Mouse (Mus musculus) spleen, adult 2 months (tissue): ENCODE measurements around the gene Lce1b. TPM values are rescaled to one million over a fixed set of nuclear protein-coding genes. Genes with fewer than 3 reads are reported as not detected.
"Not testable (repeated sequence)": the region's sequence is repeated elsewhere in the genome, so short reads cannot be mapped to it uniquely, and the experiment has no call there.

Experiments
- DNase-seq, 2 experiments: peaks; one replicate each; pipeline versions ENCODE4 v3.0.0 to v3.0.0-alpha.2; 2012 to 2021; ENCODE audit warnings: low spot score in 2 of 2, low read depth in 1 of 2
- H3K27ac ChIP-seq: fragments of 200-500 bp; 2 replicates; pipeline ENCODE4 v1.5.1; 2012; ENCODE audit warnings: low read length, inconsistent platforms; ENCODE audit not compliant: insufficient read depth
- H3K27me3 ChIP-seq: fragments of 200-500 bp; 2 replicates; pipeline ENCODE4 v1.6.1; 2012; ENCODE audit warnings: mild to moderate bottlenecking, moderate library complexity, low read length, inconsistent platforms; ENCODE audit not compliant: control insufficient read depth, insufficient read depth
- H3K36me3 ChIP-seq: fragments of 200-500 bp; 2 replicates; pipeline ENCODE4 v1.6.1; 2012; ENCODE audit warnings: mild to moderate bottlenecking, low read length, inconsistent platforms; ENCODE audit not compliant: control insufficient read depth, insufficient read depth
- H3K4me1 ChIP-seq: fragments of 200-500 bp; 2 replicates; pipeline ENCODE4 v1.6.1; 2011; ENCODE audit warnings: inconsistent platforms; ENCODE audit not compliant: control insufficient read depth, insufficient read depth, insufficient read length
- H3K4me3 ChIP-seq: fragments of 200-500 bp; 2 replicates; pipeline ENCODE4 v1.5.1; 2011; ENCODE audit warnings: mild to moderate bottlenecking, inconsistent platforms; ENCODE audit not compliant: insufficient read depth, insufficient read length; ENCODE audit errors: extremely low read depth
- CTCF ChIP-seq: fragments of 200-500 bp; IDR thresholded peaks from 2 replicates; pipeline ENCODE4 v1.5.1; 2011; ENCODE audit warnings: mild to moderate bottlenecking, inconsistent platforms; ENCODE audit not compliant: insufficient read depth, insufficient read length, insufficient replicate concordance; ENCODE audit errors: extremely low read depth
- POLR2A ChIP-seq: fragments of 200-500 bp; IDR thresholded peaks from 2 replicates; pipeline ENCODE4 v1.6.1; 2011; ENCODE audit warnings: low read depth, low read length, inconsistent platforms
- WGBS: fragments of 180-500 bp; shearing (Covaris S2); methylation state at CpG from one replicate; pipeline ENCODE4 v1.1.7; 2018; 5-methylcytosine and 5-hydroxymethylcytosine counted together
- polyA plus RNA-seq: library from polyadenylated mRNA; depleted of rRNA; stranded (reverse); fragments of >200 nt; gene quantifications from 2 replicates; pipeline ENCODE4 v1.2.3, GENCODE M21; 2012; rRNA removed

Gene Lce1b
- not detected in 2 replicates for polyA plus RNA-seq

- Histone ChIP-seq H3K27me3 (no peaks in the 10 kb centered on the region), H3K4me3 (no peak within 1 kb of the TSS), H3K27ac (no peak within 1 kb of the TSS), H3K36me3 (no peaks in the 10 kb centered on the region), H3K4me1 (no peaks in the 10 kb centered on the region)
- TF ChIP-seq CTCF = no peak
- no peak for TF ChIP-seq POLR2A
- no peak for DNase-seq
These were observed at the start of gene Lce1b for GRCm38 (mm10) chr3:92656826-92657225. Lce1b (minus strand) TSS chr3:92656926.

- no peak for DNase-seq
- H3K27me3 ChIP-seq = no peaks in the 10 kb centered on the region
- H3K4me1 ChIP-seq = no peaks in the 10 kb centered on the region
- no peak overlapping the region for H3K27ac ChIP-seq
- WGBS = 25% methylated on average over 1 of the region's 1 CpGs
- no peak overlapping the region for H3K4me3 ChIP-seq
- no peaks in the 10 kb centered on the region for H3K36me3 ChIP-seq
- no peak for TF ChIP-seq POLR2A
- TF ChIP-seq CTCF = no peak
These were observed 37.9 kb upstream of the Lce1b start for GRCm38 (mm10) chr3:92694613-92695012.

GRCm38 (mm10) chr3:92691688-92692087 is 35.0 kb upstream of the Lce1b start:
- DNase-seq = no peak
- no peaks in the 10 kb centered on the region for H3K27me3 ChIP-seq
- no peak for TF ChIP-seq POLR2A
- no peak for TF ChIP-seq CTCF
- H3K27ac ChIP-seq = no peak overlapping the region
- no peaks in the 10 kb centered on the region for H3K36me3 ChIP-seq
- H3K4me1 ChIP-seq = no peaks in the 10 kb centered on the region
- H3K4me3 ChIP-seq = no peak overlapping the region

- peak in 1 of 2 experiments; percentile 14 for DNase-seq
- WGBS = 84% methylated on average over 16 of the region's 16 CpGs
- H3K4me1 ChIP-seq, H3K4me3 ChIP-seq, H3K27ac ChIP-seq, H3K36me3 ChIP-seq, H3K27me3 ChIP-seq: not testable (repeated sequence)
These were observed 32.4 kb upstream of the Lce1b start for GRCm38 (mm10) chr3:92689154-92689553.

GRCm38 (mm10) chr3:92687110-92687509 is 30.4 kb upstream of the Lce1b start, which contains the start of gene Lce1d:
Lce1d (minus strand) TSS chr3:92687210.
- no peaks in the 10 kb centered on the region for H3K27me3 ChIP-seq
- TF ChIP-seq CTCF (no peak), POLR2A (no peak)
- no peak within 1 kb of the TSS for H3K4me3 ChIP-seq
- no peak for DNase-seq
- no peaks in the 10 kb centered on the region for H3K36me3 ChIP-seq
- no peak within 1 kb of the TSS for H3K27ac ChIP-seq
- H3K4me1 ChIP-seq = no peaks in the 10 kb centered on the region
- WGBS = 65% methylated on average over 2 of the region's 2 CpGs

- WGBS = 89% methylated on average over 4 of the region's 4 CpGs
- Histone ChIP-seq H3K4me1 (no peaks in the 10 kb centered on the region), H3K27ac (no peak within 1 kb of the TSS), H3K4me3 (no peak within 1 kb of the TSS), H3K36me3 (no peaks in the 10 kb centered on the region), H3K27me3 (no peaks in the 10 kb centered on the region)
- DNase-seq = no peak
- TF ChIP-seq CTCF (no peak), POLR2A (no peak)
These were observed 22.2 kb upstream of the Lce1b start, which contains the start of gene Lce1c for GRCm38 (mm10) chr3:92678947-92679346. Lce1c (plus strand) TSS chr3:92679247.

GRCm38 (mm10) chr3:92670215-92670614 is 13.5 kb upstream of the Lce1b start, which contains the start of gene Lce1a2:
Lce1a2 (minus strand) TSS chr3:92670315.
- H3K4me1 ChIP-seq = no peaks in the 10 kb centered on the region

More at GRCm38 (mm10) chr3:92670215-92670614, 13.5 kb upstream of the Lce1b start, which contains the start of gene Lce1a2:
- Histone ChIP-seq H3K4me3 (no peak within 1 kb of the TSS), H3K36me3 (no peaks in the 10 kb centered on the region), H3K27ac (no peak within 1 kb of the TSS), H3K27me3 (no peaks in the 10 kb centered on the region)
- TF ChIP-seq CTCF = no peak
- no peak for TF ChIP-seq POLR2A
- DNase-seq = no peak
